Comparison of ENCODE assay signal across 13 mouse cellular contexts in the genomic region with DNA sequence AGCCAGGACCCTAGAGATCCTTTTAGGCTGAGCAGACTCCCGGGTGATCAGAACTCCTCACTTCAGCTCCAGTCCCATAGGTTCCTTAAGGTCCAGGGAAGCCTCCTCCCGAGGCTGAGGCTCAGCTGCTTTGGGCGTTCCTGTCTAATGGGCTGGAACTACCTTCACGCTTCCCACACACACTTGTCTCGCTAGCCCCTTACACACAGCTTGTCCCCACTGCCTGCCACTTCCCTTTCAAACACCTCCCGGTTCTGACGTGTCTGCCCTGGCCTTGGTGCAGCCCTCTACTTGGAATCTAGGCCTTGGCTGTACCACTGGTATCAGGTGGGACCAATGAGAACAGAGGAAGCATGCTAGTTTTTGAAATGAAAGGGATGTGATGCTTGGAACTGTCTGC.
"Had no signal": no experiment of that assay in that cellular context is flagged by ENCODE, and none has a peak within 500 bp of the region (broad histone marks: within the 10 kb centered on the region; RNA-seq: fewer than 3 reads in every experiment).

No protein-coding gene starts in this region.

- H3K27ac ChIP-seq: hindbrain, embryonic 13.5 days; hindbrain, postnatal 0 days; limb, embryonic 15.5 days; liver, embryonic 12.5 days; lung, embryonic 15.5 days; midbrain, embryonic 12.5 days; neural tube, embryonic 13.5 days; stomach, embryonic 15.5 days had no signal

- H3K4me1 ChIP-seq: limb, embryonic 15.5 days; midbrain, embryonic 12.5 days; neural tube, embryonic 13.5 days; stomach, embryonic 15.5 days had no signal

- H3K4me2 ChIP-seq: hindbrain, embryonic 13.5 days; limb, embryonic 15.5 days; liver, embryonic 12.5 days; lung, embryonic 15.5 days; midbrain, embryonic 12.5 days; neural tube, embryonic 13.5 days; stomach, embryonic 15.5 days had no signal

- DNase-seq: kidney, adult 18-20 months; kidney, postnatal 14 days; lung, postnatal 36 days; right cerebral cortex, postnatal 14 days; thymus, postnatal 4 days had no signal

- ATAC-seq: liver, embryonic 12.5 days had no signal

- H3K27me3 ChIP-seq: hindbrain, embryonic 13.5 days; limb, embryonic 15.5 days; liver, embryonic 12.5 days; lung, embryonic 15.5 days; midbrain, embryonic 12.5 days; neural tube, embryonic 13.5 days; stomach, embryonic 15.5 days had no signal

- H3K36me3 ChIP-seq: liver, embryonic 12.5 days; lung, embryonic 15.5 days; midbrain, embryonic 12.5 days; stomach, embryonic 15.5 days had no signal

- H3K9ac ChIP-seq: hindbrain, embryonic 13.5 days; limb, embryonic 15.5 days; liver, embryonic 12.5 days; lung, embryonic 15.5 days; midbrain, embryonic 12.5 days; neural tube, embryonic 13.5 days; stomach, embryonic 15.5 days had no signal

- H3K9me3 ChIP-seq: hindbrain, embryonic 13.5 days; limb, embryonic 15.5 days; liver, embryonic 12.5 days; lung, embryonic 15.5 days; midbrain, embryonic 12.5 days; neural tube, embryonic 13.5 days; stomach, embryonic 15.5 days had no signal

- H3K4me3 ChIP-seq: hindbrain, embryonic 13.5 days; limb, embryonic 15.5 days; liver, embryonic 12.5 days; lung, embryonic 15.5 days; midbrain, embryonic 12.5 days; neural tube, embryonic 13.5 days; stomach, embryonic 15.5 days had no signal
